Mouse (Mus musculus) common myeloid progenitor, adult 5-6 weeks (primary cell): ENCODE results near the gene Chst14. TPM values are rescaled to one million over a fixed set of nuclear protein-coding genes. Genes with fewer than 3 reads are reported as not detected.

ENCODE experiments used
- ATAC-seq: replicated peaks from 2 replicates; pipeline ENCODE4 v1.8.0; 2016; ENCODE audit warnings: low read depth, mild to moderate bottlenecking, moderate TSS enrichment, inconsistent platforms; ENCODE audit not compliant: poor library complexity, severe bottlenecking
- total RNA-seq: library from RNA; stranded (forward); fragments of 200-1000, 187-1606 nt; gene quantifications from 2 replicates; pipeline ENCODE4 v1.2.3, GENCODE M21; 2017

Gene Chst14
- 2.9 and 3.9 TPM in 2 replicates for total RNA-seq

- peak; percentile 82 for ATAC-seq
Measured at GRCm38 (mm10) chr2:118926361-118926997, at the start of gene Chst14. Gene Chst14 (plus strand): TSS chr2:118926496.

- no peak for ATAC-seq
Measured at GRCm38 (mm10) chr2:118881019-118881418, 45.3 kb upstream of the Chst14 start.

DNA sequence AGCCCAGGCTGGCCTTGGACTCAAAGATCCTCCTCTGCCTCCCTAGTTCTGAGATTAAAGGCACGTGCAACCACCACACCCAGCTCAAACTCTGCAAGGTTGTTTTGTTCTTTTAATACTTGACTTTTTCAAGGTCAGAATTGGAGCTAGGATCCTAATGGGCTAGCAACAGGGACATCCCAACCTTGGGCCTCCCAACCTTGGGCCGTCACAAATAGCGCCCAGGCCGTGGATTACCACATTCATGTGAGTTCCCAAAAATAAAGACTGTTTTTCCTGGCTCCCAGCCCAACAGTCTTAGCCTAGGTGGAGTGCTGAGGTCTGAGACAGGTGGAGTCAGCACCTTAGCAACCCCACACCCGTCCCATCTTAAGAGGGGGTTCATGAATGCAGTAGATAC lies 44.3 kb upstream of the Chst14 start:
- ATAC-seq: no peak

DNA sequence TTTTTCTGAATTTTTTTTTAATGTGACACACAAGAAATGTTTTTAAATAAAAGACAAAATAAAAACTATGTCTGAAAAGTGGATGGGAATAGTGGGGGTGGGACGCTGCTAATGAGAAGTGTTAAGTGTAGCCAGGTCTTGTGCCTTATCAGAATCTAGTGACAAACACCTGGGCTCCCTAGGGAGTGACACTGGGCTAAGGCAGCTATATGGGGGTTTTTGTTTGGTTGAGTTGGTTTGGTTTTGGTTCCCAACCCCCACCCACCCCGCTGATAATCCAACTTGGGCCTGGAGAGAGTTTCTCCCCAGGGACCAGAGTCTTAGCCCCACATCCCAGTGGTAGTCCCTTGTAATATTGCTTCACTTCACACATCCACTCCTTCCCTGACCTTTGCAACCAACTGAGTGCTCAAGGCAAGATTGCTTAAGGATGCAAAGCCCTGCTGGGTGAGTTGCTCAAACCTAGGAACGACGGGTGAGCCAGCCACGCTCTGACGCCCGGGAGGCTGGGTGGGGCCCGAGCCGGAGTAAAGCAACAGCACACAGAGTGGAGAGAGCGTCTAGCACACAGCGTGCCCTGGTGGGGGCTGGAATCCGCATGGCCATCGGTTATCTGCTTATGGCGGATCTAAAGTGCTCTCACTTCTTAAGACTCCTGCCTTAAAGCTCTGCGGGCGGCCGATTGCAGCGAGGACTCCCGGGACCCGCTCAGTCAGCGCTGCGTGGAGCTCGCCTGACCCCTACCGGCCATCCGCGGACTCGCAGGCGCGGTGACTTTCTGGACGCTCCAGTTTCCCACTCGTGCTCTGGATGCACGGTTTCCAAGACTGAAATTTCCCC lies 43.2 kb upstream of the Chst14 start:
- ATAC-seq: peak; percentile 81

DNA sequence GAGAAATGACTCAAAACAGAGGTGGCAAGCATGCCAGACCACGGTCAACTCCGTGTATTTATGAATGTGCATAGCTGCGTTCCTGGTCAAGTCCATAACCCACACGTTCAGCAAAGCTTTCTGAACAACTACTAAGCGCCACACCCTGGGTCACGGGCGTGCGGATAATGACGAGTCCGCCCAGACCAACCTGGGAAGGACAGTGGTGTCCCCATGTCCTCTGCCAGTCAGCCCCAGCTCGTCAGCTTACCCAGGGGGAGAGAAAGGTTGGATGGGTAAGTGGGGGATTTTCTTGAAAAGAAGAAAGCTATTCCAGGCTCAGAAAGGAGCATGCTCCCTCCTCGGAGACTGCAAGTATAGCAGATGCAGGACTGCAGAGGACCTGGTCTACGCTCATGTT lies 38.9 kb upstream of the Chst14 start:
- no peak for ATAC-seq

DNA sequence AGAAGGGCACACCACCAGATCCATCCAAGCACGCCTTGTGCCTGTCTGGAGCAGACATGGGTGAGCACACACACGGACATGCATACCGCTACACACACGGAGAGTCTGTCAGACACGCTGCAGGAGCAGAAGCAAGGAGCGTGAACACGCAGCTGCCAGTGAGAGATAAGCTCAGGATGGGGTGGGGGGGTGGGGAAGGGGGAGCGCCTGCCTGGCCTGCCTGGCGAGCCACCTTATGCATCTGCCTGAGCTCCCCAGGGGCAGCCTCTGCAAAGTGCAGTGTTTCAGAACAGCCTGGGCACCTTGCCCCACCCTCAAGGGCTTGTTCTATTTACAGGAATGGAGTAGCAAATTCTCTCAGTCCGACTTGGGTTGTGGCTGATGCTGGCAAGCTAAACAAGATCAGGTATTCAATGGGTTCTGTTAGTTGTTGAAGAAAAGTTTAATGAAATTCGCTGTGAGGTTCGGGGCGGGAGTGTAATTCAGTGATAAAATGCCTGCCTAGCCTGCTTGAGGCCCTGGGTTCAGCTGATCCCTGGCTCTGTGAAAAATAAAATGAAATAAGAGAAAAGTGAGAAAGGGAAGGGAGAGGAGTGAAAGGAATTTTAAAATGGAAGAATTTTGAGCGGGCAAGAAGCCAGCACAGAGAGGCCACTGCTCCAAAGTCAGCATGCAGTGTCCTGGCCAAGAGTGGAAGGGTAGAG lies 38.3 kb upstream of the Chst14 start:
- peak; percentile 56 for ATAC-seq

GRCm38 (mm10) chr2:118891173-118891572 lies 35.1 kb upstream of the Chst14 start:
- no peak for ATAC-seq

- ATAC-seq: peak; percentile 40
Measured at GRCm38 (mm10) chr2:118895990-118896913, 30.0 kb upstream of the Chst14 start.

- ATAC-seq: no peak
Measured at GRCm38 (mm10) chr2:118896914-118897291, 29.4 kb upstream of the Chst14 start.

DNA sequence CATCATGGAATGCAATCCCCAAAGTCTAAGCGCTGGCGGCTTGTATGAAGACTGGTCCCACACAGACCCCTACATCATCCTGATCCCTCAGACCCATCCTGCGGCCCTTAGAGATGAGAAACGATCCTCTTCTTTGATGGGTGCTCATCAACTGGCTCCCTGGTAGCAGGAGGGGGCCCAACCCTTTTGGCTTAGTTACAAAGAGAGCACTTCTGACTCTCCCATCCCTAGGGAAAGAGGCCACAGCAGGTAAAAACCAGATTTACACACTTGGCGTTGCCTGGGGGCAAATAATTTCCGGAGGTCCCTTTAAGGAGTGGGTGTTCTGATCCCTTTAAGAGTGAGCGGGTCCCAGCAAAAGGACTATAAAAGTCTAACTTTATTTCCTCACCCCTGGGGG lies 28.9 kb upstream of the Chst14 start:
- ATAC-seq: no peak

- ATAC-seq: no peak
Measured at GRCm38 (mm10) chr2:118897808-118898207, 28.5 kb upstream of the Chst14 start.

DNA sequence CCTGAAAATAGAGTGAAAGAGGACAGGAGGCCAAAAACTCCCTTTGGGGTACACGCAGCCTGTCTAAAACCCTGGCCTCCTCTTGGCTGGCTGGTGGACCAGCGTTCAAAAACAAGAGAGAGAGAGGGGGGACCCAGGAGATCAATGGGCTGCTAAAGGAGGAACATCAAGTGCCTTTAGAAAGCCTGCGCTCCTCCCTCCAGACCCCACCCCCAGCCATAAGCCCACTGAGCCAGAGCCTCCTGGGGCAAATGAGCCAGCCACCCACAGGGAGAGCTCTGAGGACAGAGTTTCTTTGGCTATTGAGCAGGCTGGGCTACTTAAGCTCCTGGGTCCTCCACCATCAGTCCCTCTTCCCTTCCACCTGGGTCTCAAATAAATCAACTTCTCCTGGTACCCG lies 27.5 kb upstream of the Chst14 start:
- ATAC-seq: no peak

GRCm38 (mm10) chr2:118899306-118899705 lies 27.0 kb upstream of the Chst14 start:
- no peak for ATAC-seq

GRCm38 (mm10) chr2:118899981-118900825 lies 26.1 kb upstream of the Chst14 start, which contains the start of gene Bahd1:
Gene Bahd1 (plus strand): TSS chr2:118900377.
- 0 out of 2 replicates have a peak, but pooled peaks have one; percentile 15 for ATAC-seq

- no peak for ATAC-seq
Measured at GRCm38 (mm10) chr2:118900826-118901140, 25.5 kb upstream of the Chst14 start.

- peak; percentile 76 for ATAC-seq
Measured at GRCm38 (mm10) chr2:118901175-118902031, 24.9 kb upstream of the Chst14 start.

- no peak for ATAC-seq
Measured at GRCm38 (mm10) chr2:118902051-118903025, 24.0 kb upstream of the Chst14 start.
